Mouse (Mus musculus): ENCODE data around the gene Teddm1b.
A peak's percentile ranks its signal among the peaks of the same experiment; 100 is the strongest.
"Not testable (repeated sequence)": the region's sequence is repeated elsewhere in the genome, so short reads cannot be mapped to it uniquely, and the experiment has no call there.

Teddm1b gene

GRCm38 (mm10) chr1:153874045-153874444, at the start of gene Teddm1b:
Gene Teddm1b, plus strand, starts transcription at chr1:153874345.
- no peak for DNase-seq (ENCODE audit: low spot score)

- no peak for DNase-seq (ENCODE audit: low spot score)
Measured at GRCm38 (mm10) chr1:153830746-153831145, 43.4 kb upstream of the Teddm1b start.

GRCm38 (mm10) chr1:153836036-153836435, 38.1 kb upstream of the Teddm1b start:
- DNase-seq (ENCODE audit: low spot score) = no peak

GRCm38 (mm10) chr1:153842121-153842740, 31.9 kb upstream of the Teddm1b start:
- no peak for DNase-seq (ENCODE audit: low spot score)

- DNase-seq (ENCODE audit: low spot score) = no peak
Measured at GRCm38 (mm10) chr1:153844042-153844441, 30.1 kb upstream of the Teddm1b start, which contains the start of gene Rgsl1. Gene Rgsl1, minus strand, starts transcription at chr1:153844142.

- no peak for DNase-seq (ENCODE audit: low spot score)
Measured at GRCm38 (mm10) chr1:153846420-153846819, 27.7 kb upstream of the Teddm1b start.

GRCm38 (mm10) chr1:153846867-153847266, 27.3 kb upstream of the Teddm1b start:
- DNase-seq (ENCODE audit: low spot score) = no peak

- DNase-seq (ENCODE audit: low spot score) = not testable (repeated sequence)
Measured at GRCm38 (mm10) chr1:153852696-153853095, 21.4 kb upstream of the Teddm1b start.

- no peak for DNase-seq (ENCODE audit: low spot score)
Measured at GRCm38 (mm10) chr1:153855946-153856345, 18.2 kb upstream of the Teddm1b start.

- not testable (repeated sequence) for DNase-seq (ENCODE audit: low spot score)
Measured at GRCm38 (mm10) chr1:153880391-153880790, 6.2 kb downstream of the Teddm1b start.

- DNase-seq (ENCODE audit: low spot score) = no peak
Measured at GRCm38 (mm10) chr1:153886024-153886633, 12.0 kb downstream of the Teddm1b start.

GRCm38 (mm10) chr1:153890121-153890520, 16.0 kb downstream of the Teddm1b start:
- no peak for DNase-seq (ENCODE audit: low spot score)

- no peak for DNase-seq (ENCODE audit: low spot score)
Measured at GRCm38 (mm10) chr1:153891442-153891841, 17.3 kb downstream of the Teddm1b start, which contains the start of gene Teddm1a. Gene Teddm1a, plus strand, starts transcription at chr1:153891742.

GRCm38 (mm10) chr1:153893746-153894145, 19.6 kb downstream of the Teddm1b start:
- no peak for DNase-seq (ENCODE audit: low spot score)

GRCm38 (mm10) chr1:153894201-153894893, 20.2 kb downstream of the Teddm1b start:
- no peak for DNase-seq (ENCODE audit: low spot score)

- DNase-seq (ENCODE audit: low spot score) = peak; percentile 79
Measured at GRCm38 (mm10) chr1:153894979-153895378, 20.8 kb downstream of the Teddm1b start.

- DNase-seq (ENCODE audit: low spot score) = no peak
Measured at GRCm38 (mm10) chr1:153897196-153897595, 23.1 kb downstream of the Teddm1b start.

GRCm38 (mm10) chr1:153898989-153899730, 25.0 kb downstream of the Teddm1b start:
- no peak for DNase-seq (ENCODE audit: low spot score)

- DNase-seq (ENCODE audit: low spot score) = peak; percentile 95
Measured at GRCm38 (mm10) chr1:153899731-153900380, 25.7 kb downstream of the Teddm1b start, which contains the start of the genes Glul and Teddm2. Gene Glul, plus strand, starts transcription at chr1:153899944. Gene Teddm2, minus strand, starts transcription at chr1:153900228.

GRCm38 (mm10) chr1:153900381-153900780, 26.2 kb downstream of the Teddm1b start:
- DNase-seq (ENCODE audit: low spot score) = no peak

GRCm38 (mm10) chr1:153900860-153901730, 26.9 kb downstream of the Teddm1b start:
- DNase-seq (ENCODE audit: low spot score) = no peak
